Mouse (Mus musculus) hindbrain, embryonic 12.5 days (tissue): ENCODE results near the gene Nt5c3b. TPM values are rescaled to one million over a fixed set of nuclear protein-coding genes. Genes with fewer than 3 reads are reported as not detected.

Experiments
- ATAC-seq: fragments of 200-750 bp; cut with Nextera tagmentation; 2 replicates; pipeline ENCODE4 v1.8.0; 2017; ENCODE audit warnings: moderate TSS enrichment; ENCODE audit not compliant: low FRiP score
- H3K27ac ChIP-seq: fragments of 300-500 bp; sonication (generic); 2 replicates; pipeline ENCODE4 v1.5.1; 2016; ENCODE audit warnings: mild to moderate bottlenecking
- H3K27me3 ChIP-seq: fragments of 300-500 bp; sonication (generic); 2 replicates; pipeline ENCODE4 v1.6.1; 2016; ENCODE audit warnings: mild to moderate bottlenecking
- H3K36me3 ChIP-seq: fragments of 300-500 bp; sonication (generic); 2 replicates; pipeline ENCODE4 v1.6.1; 2016; ENCODE audit warnings: mild to moderate bottlenecking
- H3K4me1 ChIP-seq: fragments of 300-500 bp; sonication (generic); 2 replicates; pipeline ENCODE4 v1.6.1; 2016
- H3K4me2 ChIP-seq: fragments of 300-500 bp; sonication (generic); replicated peaks from 2 replicates; pipeline ENCODE4 v1.6.1; 2016; ENCODE audit warnings: mild to moderate bottlenecking
- H3K4me3 ChIP-seq: fragments of 300-500 bp; sonication (generic); 2 replicates; pipeline ENCODE4 v1.5.1; 2016; ENCODE audit warnings: mild to moderate bottlenecking
- H3K9ac ChIP-seq: fragments of 300-500 bp; sonication (generic); 2 replicates; pipeline ENCODE4 v1.6.1; 2016; ENCODE audit warnings: mild to moderate bottlenecking, moderate library complexity
- H3K9me3 ChIP-seq: fragments of 300-500 bp; sonication (generic); replicated peaks from 2 replicates; pipeline ENCODE4 v1.6.1; 2016; ENCODE audit warnings: mild to moderate bottlenecking
- WGBS: fragments of 180-500 bp; shearing (Covaris S2); methylation state at CpG from one replicate; pipeline ENCODE4 v1.1.7; 2016; 5-methylcytosine and 5-hydroxymethylcytosine counted together
- microRNA-seq: library from miRNA; unstranded; fragments of <30 nt; microRNA quantifications from one replicate; pipeline ENCODE4, GENCODE M21; 2017
- polyA plus RNA-seq: library from polyadenylated mRNA; unstranded; fragments of >200 nt; fragmentation: Nextera tagmentation; extraction: Ambion mirVana; gene quantifications from 2 replicates; pipeline ENCODE4 v1.2.1, GENCODE M21; 2016

Nt5c3b gene
- polyA plus RNA-seq, 1 experiment from 2014 or later, result 112 TPM

DNA sequence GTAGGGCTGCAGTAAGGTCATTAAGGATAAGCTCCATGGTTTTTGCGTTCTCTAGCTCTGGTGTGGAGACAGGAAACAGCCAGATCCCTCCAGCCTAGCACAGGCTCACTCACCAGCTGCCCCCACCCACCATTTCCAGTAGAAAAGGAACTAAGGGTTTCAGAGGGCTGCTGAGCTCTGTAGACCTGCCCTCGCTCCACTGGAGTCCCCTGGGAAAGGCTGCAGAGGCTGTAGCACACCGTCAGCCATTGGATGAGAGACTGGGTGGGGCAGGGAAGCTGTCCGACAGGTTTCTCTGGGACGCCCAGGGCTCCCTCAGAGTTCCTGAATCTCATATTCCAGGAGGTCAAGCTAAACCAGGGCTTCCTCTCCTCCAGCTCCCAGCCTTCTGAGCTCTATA lies 55.0 kb downstream of the Nt5c3b start:
- no peaks in the 10 kb centered on the region for H3K27me3 ChIP-seq
- no peak overlapping the region for H3K9ac ChIP-seq
- peaks cover 24% of the 10 kb centered on the region for H3K36me3 ChIP-seq
- no peak overlapping the region for H3K4me3 ChIP-seq
- no peak for ATAC-seq
- 51% methylated on average over 5 of the region's 5 CpGs for WGBS
- no peak overlapping the region for H3K27ac ChIP-seq
- no peaks in the 10 kb centered on the region for H3K9me3 ChIP-seq
- H3K4me1 ChIP-seq, result peaks cover 33% of the 10 kb centered on the region
- H3K4me2 ChIP-seq, result no peak overlapping the region

DNA sequence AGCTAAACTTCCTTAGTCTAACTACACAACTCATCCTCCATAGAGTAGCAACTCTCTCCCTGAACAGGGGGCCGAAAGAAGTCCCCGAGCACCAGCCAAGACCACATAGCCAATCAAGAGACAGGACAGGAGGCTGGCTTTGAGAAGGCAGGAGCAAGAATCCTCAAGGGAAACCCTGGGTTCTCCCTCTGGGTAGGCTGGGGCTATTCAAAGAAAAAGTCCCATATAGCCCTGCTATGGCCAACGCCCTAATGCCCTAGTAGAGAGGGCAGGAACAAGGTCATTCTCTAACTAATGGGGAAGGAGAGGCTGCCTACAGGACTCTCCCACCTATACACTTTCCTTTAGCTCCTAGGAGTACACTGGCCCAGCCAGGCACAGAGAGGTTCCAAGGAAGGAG lies 56.6 kb downstream of the Nt5c3b start:
- H3K9ac ChIP-seq, result no peak overlapping the region
- H3K27me3 ChIP-seq, result no peaks in the 10 kb centered on the region
- H3K4me2 ChIP-seq, result no peak overlapping the region
- ATAC-seq, result no peak
- no peaks in the 10 kb centered on the region for H3K9me3 ChIP-seq
- no peak overlapping the region for H3K27ac ChIP-seq
- 92% methylated on average over 3 of the region's 3 CpGs for WGBS
- H3K4me1 ChIP-seq, result peaks cover 21% of the 10 kb centered on the region
- H3K4me3 ChIP-seq, result no peak overlapping the region
- H3K36me3 ChIP-seq, result peaks cover 37% of the 10 kb centered on the region

DNA sequence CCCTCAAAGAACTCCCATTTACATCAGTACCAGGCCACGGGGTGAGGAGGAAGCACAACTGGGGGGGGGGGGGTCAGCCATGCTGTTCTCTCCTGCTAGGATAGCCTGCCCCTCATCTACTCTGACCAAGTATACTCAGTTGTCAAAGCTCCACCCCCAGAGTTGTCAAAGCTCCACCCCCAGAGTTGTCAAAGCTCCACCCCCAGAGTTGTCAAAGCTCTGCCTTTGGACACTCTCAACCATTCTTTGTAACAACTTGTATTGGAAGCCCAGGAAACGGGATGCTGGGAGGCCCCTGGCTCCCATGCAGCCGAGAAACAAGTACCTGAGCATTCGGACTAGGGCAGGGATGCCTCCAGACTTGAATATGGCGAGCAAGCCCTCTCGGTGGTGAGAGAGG lies 58.9 kb downstream of the Nt5c3b start:
- Histone ChIP-seq H3K4me2 (no peak overlapping the region), H3K27me3 (no peaks in the 10 kb centered on the region), H3K9me3 (no peaks in the 10 kb centered on the region), H3K4me3 (no peak overlapping the region), H3K4me1 (peaks cover 5% of the 10 kb centered on the region; the same call in 1 of the 2 replicates), H3K27ac (no peak overlapping the region), H3K36me3 (peaks cover 58% of the 10 kb centered on the region), H3K9ac (no peak overlapping the region)
- 86% methylated on average over 6 of the region's 6 CpGs for WGBS
- ATAC-seq, result no peak

DNA sequence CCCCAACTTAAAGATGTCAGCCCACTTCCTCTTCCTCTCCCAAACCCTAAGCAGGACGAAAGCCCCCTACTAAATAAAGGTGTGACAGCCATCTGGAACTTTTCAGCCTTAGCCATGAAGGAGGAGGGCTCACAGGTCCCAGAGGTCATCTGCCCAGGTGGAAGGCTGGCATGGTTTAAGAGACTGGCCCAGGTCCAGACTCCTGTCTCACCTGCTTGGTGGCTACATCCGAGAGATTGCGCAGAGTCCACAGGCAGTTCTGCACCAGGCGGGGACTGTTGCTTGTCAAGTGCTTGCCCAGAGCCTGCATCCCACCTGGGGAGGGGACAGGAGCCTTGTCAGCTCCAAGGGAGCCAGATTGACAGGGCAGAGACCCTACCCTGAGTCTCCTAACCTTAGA lies 62.3 kb downstream of the Nt5c3b start:
- Histone ChIP-seq H3K36me3 (peaks cover 71% of the 10 kb centered on the region), H3K4me2 (no peak overlapping the region), H3K4me1 (no peaks in the 10 kb centered on the region), H3K9me3 (no peaks in the 10 kb centered on the region), H3K9ac (no peak overlapping the region), H3K27ac (no peak overlapping the region), H3K4me3 (no peak overlapping the region), H3K27me3 (no peaks in the 10 kb centered on the region)
- ATAC-seq, result no peak
- WGBS, result 90% methylated on average over 4 of the region's 4 CpGs

DNA sequence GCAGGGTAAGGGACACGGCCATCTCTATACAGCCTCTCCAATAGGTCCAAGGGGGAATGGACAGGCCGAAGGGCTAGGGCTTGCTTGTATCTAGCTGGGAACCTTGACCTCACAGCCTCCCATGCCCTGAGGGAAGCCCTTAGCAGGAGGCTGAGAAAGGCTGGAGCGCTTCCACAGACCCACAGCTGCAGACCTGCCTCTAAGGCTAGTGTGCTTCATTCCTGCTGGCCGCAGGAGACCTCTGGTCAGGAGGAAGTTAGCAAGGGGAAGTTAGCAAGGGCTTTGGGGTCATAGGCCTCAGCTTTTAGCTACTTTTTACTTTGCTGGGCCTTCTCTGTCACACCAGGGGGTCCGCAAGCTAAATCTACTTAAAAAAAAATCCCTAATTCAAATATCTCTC lies 63.2 kb downstream of the Nt5c3b start:
- no peak overlapping the region for H3K27ac ChIP-seq
- no peaks in the 10 kb centered on the region for H3K9me3 ChIP-seq
- H3K4me3 ChIP-seq, result no peak overlapping the region
- no peaks in the 10 kb centered on the region for H3K4me1 ChIP-seq
- no peak for ATAC-seq
- no peaks in the 10 kb centered on the region for H3K27me3 ChIP-seq
- no peak overlapping the region for H3K4me2 ChIP-seq
- no peak overlapping the region for H3K9ac ChIP-seq
- H3K36me3 ChIP-seq, result peaks cover 79% of the 10 kb centered on the region
- 79% methylated on average over 5 of the region's 5 CpGs for WGBS

DNA sequence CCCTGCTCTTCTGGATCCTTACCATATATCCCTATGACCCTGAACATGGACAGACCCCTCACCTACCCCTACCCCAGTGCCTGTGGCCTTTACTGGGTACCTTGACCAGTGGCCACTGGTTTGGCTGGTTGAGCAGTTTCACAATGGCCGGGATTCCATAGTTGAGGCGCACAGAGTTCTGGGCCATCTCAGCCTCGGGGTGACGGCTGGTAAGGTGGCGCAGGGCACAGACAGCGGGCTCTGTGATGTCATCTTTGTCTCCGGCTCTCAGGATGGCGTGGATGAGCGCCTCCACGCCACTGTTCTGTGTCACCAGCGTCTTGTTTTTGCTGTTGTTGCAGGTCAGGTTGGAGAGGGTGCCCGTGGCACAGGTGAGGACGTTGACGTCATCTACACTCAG lies 63.6 kb downstream of the Nt5c3b start:
- H3K9me3 ChIP-seq, result no peaks in the 10 kb centered on the region
- H3K27me3 ChIP-seq, result no peaks in the 10 kb centered on the region
- H3K9ac ChIP-seq, result no peak overlapping the region
- ATAC-seq, result no peak
- no peak overlapping the region for H3K27ac ChIP-seq
- no peaks in the 10 kb centered on the region for H3K4me1 ChIP-seq
- WGBS, result 92% methylated on average over 14 of the region's 14 CpGs
- peaks cover 80% of the 10 kb centered on the region for H3K36me3 ChIP-seq
- no peak overlapping the region for H3K4me2 ChIP-seq
- no peak overlapping the region for H3K4me3 ChIP-seq

DNA sequence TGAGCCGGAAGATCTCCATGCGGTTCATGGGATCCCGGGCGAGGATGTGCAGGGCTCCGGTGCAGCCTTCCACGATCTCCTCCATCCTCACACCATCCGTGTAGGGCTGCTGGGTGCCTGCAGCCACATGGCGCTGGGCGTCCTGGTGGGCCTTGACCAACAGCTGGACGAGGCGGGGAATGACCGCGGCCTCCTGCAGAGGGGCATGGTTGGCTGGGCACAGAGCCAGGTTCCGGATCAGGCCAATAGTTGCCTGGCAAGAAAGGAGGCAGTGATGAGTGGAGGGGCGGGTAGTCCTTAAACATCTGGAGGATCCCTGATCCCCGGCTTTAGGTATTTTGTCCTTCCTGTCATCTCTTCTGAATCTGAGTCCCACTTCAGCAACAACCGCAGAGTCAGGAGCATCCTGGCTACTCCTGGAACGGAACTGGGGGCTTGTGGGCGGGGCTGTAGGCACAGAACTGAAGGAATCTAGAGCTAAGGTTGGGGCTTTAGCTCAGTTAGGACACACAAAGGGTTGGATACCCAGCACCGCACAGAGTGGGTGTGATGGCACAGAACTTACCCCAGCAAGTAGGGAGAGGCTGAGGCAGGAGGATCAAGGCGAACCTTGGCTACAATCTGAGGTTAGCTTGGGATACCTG lies 64.7 kb downstream of the Nt5c3b start:
- no peak for ATAC-seq
- Histone ChIP-seq H3K27ac (no peak overlapping the region), H3K4me3 (no peak overlapping the region), H3K9ac (no peak overlapping the region), H3K4me2 (no peak overlapping the region), H3K9me3 (no peaks in the 10 kb centered on the region), H3K27me3 (no peaks in the 10 kb centered on the region), H3K4me1 (0 out of 2 replicates have a peak, but pooled peaks cover 3% of the 10 kb centered on the region), H3K36me3 (peaks cover 80% of the 10 kb centered on the region)
- 87% methylated on average over 21 of the region's 21 CpGs for WGBS

DNA sequence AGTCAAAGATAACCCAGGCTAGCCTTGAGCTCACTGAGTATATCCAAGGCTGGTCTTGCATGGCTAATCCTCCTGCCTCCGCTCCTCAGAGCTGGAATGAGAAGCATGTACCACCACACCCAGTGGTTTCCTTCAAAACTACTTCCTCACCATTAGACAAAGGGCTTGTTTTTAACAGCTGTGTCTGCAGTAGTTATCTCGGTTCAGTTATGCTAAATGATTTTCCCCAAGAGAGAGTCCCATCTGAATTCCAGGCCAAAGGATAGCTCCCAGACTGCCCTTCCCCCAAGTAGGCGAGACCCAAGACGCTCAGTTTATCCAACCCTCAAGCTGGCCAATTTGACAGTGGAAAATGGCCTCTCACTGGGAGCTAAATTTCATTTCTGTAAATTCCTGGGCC lies 65.6 kb downstream of the Nt5c3b start:
- H3K36me3 ChIP-seq, result peaks cover 77% of the 10 kb centered on the region
- H3K27ac ChIP-seq, result no peak overlapping the region
- no peak overlapping the region for H3K9ac ChIP-seq
- no peaks in the 10 kb centered on the region for H3K9me3 ChIP-seq
- H3K4me3 ChIP-seq, result no peak overlapping the region
- no peak for ATAC-seq
- 0 out of 2 replicates have a peak, but pooled peaks cover 3% of the 10 kb centered on the region for H3K4me1 ChIP-seq
- WGBS, result 79% methylated on average over 4 of the region's 4 CpGs
- H3K4me2 ChIP-seq, result no peak overlapping the region
- H3K27me3 ChIP-seq, result no peaks in the 10 kb centered on the region

DNA sequence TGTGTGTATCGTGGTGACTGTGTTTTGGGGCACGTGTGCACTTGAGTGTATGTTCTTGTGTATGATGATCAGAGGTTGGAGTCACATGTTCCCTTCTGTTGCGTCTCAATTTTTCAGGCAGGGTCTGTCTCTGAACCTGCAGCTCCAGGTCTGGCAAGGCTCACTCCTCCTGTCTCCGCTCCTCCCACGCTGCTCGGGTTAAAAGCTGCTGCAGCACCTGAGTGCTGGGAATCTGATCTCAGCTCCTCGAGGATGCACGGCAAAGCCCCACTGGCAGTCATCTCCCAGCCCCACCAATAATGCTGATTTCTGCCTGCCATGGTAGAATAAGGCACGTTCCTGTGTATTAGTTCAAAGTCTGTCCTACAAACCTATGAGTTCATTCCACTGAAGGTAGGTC lies 66.5 kb downstream of the Nt5c3b start:
- H3K27ac ChIP-seq, result no peak overlapping the region
- H3K4me1 ChIP-seq, result 0 out of 2 replicates have a peak, but pooled peaks cover 3% of the 10 kb centered on the region
- peaks cover 75% of the 10 kb centered on the region for H3K36me3 ChIP-seq
- H3K9ac ChIP-seq, result no peak overlapping the region
- H3K9me3 ChIP-seq, result no peaks in the 10 kb centered on the region
- H3K27me3 ChIP-seq, result no peaks in the 10 kb centered on the region
- no peak overlapping the region for H3K4me2 ChIP-seq
- H3K4me3 ChIP-seq, result no peak overlapping the region
- WGBS, result 87% methylated on average over 9 of the region's 9 CpGs
- ATAC-seq, result no peak

Small RNA genes lying within 50 kb of the gene (microRNA-seq; reads per million reads assigned to microRNA genes)
- gene Gm27374 (not detected), gene Mir7116 (not detected)

Other genes with a start within 250 kb of the Nt5c3b start
- gene Krt9, start 248.6 kb downstream of the Nt5c3b start, polyA plus RNA-seq, result 0.08 TPM in 1 of 2 replicates, not detected in the other
- 10.2 and 12.3 TPM in 2 replicates for gene Krt14, start 234.3 kb downstream of the Nt5c3b start, polyA plus RNA-seq
- not detected in 2 replicates for gene Krt16, start 192.9 kb downstream of the Nt5c3b start, polyA plus RNA-seq
- gene Krt17, start 180.8 kb downstream of the Nt5c3b start, polyA plus RNA-seq, result 3.1 and 3.2 TPM in 2 replicates
- gene Krt42, start 171.9 kb downstream of the Nt5c3b start, polyA plus RNA-seq, result not detected in 2 replicates
- gene Eif1, start 121.9 kb downstream of the Nt5c3b start, polyA plus RNA-seq, result 1,343 and 1,447 TPM in 2 replicates
- 0.89 TPM in 1 of 2 replicates, not detected in the other for gene Gast, start 107.4 kb downstream of the Nt5c3b start, polyA plus RNA-seq
- gene Hap1, start 85.7 kb downstream of the Nt5c3b start, polyA plus RNA-seq, result 53.7 and 58.0 TPM in 2 replicates
- 64.0 and 64.6 TPM in 2 replicates for gene Jup, start 44.0 kb downstream of the Nt5c3b start, polyA plus RNA-seq
- 34.3 and 35.9 TPM in 2 replicates for gene P3h4, start 27.0 kb downstream of the Nt5c3b start, polyA plus RNA-seq
- 72.5 and 75.6 TPM in 2 replicates for gene Fkbp10, start 26.1 kb downstream of the Nt5c3b start, polyA plus RNA-seq
- gene Klhl10, start 109 bp upstream of the Nt5c3b start, polyA plus RNA-seq, result 0.68 and 0.94 TPM in 2 replicates
- 13.7 and 14.8 TPM in 2 replicates for gene Klhl11, start 30.9 kb upstream of the Nt5c3b start, polyA plus RNA-seq
- gene Acly, start 86.2 kb upstream of the Nt5c3b start, polyA plus RNA-seq, result 348 and 359 TPM in 2 replicates
- 2.7 and 3.2 TPM in 2 replicates for gene Ttc25, start 103.8 kb upstream of the Nt5c3b start, polyA plus RNA-seq
- gene Cnp, start 133.1 kb upstream of the Nt5c3b start, polyA plus RNA-seq, result 29.1 and 29.2 TPM in 2 replicates
- gene Nkiras2, start 177.4 kb upstream of the Nt5c3b start, polyA plus RNA-seq, result 101 and 109 TPM in 2 replicates
- gene Dnajc7, start 178.4 kb upstream of the Nt5c3b start, polyA plus RNA-seq, result 307 and 311 TPM in 2 replicates